Mouse (Mus musculus) thymus, postnatal 14 days (tissue): Measurements from ENCODE around the gene Vps41.
A peak's percentile ranks its signal among the peaks of the same experiment; 100 is the strongest.

Experiments used
- DNase-seq: peaks from one replicate; pipeline ENCODE4 v3.0.0; 2021

The Vps41 gene

DNA sequence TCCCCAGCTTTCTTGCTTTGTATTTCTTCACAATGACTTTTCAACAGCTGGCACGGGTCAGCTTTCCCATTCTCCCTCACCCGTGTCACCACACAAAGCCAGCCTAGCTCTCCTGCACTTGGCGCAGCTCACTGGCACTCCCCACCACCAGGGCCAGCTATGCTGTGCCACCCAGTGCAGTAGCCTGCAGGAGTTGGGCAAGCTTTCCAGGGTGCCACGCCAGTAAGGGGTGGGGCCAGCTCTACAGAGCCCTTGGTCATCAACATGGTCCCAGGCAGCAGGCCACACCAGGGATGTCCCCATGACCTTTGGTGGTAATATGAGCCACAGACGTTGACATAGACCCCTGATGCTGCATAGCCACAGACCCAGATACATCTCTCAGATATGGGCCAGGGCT lies 80.5 kb downstream of the Vps41 start:
- no peak for DNase-seq

DNA sequence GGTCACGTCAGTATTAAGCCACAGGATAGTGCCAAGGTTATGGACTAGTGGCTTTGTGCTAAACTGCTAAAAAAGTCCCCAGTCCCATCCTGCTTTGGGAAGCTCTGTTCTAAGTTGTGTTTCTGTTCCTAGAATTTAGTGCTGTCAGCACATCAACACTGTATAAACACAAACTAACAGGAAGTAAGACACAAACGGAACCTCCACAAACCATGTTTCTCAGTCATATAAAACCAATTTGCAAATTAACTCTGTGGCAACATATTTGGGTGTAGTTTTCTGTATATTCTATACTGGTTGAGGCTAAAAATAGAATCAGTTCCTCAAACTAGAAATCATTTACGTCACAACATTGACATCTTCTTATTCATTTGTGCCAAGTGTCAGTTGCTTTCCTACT lies 83.3 kb downstream of the Vps41 start:
- no peak for DNase-seq

DNA sequence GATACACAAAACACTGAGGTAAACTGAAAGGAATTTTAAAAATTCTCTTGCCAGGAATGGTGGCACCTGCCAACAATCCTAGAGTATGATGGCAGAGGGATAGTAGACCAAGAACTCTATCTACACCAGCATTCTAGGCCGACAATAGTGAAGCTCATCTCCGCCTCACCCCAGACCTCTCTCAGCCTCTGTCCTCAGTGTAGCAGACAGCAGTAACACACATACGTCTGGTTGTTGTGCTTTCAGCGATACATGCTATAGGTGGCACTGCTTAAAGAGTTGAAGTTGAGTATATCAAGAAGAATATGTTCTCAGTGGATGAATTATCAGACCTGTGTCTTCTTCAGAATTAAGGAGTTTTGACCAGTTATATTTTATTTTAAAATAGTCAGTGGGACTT lies 92.4 kb downstream of the Vps41 start:
- DNase-seq, result no peak

DNA sequence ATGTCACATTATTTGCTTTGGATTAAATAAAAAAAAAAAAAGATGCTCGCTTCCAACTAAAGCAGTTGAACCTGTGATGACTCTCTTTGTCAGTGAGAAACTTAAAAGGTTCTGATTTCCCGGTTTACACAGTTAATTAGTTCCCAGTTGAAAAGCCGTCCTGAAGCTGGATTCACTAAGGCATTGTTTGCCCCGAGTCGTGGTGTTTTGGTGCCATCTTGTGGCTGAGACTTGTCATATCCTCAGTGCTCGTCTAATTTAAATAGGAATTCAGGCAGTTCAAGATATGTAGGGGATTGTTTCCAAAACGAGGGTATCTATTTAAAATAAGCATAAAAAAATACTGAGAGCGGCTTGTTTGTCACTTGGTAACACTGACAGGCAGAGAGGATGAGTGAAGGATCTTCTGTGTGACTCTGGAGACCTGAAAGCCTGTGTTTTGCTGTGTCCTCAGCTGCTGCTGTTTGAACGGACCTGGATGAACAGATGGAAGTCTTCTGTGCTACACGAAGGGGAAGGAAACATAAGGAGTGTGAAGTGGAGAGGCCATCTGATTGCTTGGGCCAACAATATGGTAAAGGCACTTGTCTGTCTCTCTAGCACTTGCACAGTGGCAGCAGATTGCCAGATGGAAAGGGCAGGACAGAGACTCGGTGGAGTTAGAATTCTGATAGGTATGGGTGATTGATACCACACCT lies 93.0 kb downstream of the Vps41 start:
- DNase-seq, result peak; percentile 51

DNA sequence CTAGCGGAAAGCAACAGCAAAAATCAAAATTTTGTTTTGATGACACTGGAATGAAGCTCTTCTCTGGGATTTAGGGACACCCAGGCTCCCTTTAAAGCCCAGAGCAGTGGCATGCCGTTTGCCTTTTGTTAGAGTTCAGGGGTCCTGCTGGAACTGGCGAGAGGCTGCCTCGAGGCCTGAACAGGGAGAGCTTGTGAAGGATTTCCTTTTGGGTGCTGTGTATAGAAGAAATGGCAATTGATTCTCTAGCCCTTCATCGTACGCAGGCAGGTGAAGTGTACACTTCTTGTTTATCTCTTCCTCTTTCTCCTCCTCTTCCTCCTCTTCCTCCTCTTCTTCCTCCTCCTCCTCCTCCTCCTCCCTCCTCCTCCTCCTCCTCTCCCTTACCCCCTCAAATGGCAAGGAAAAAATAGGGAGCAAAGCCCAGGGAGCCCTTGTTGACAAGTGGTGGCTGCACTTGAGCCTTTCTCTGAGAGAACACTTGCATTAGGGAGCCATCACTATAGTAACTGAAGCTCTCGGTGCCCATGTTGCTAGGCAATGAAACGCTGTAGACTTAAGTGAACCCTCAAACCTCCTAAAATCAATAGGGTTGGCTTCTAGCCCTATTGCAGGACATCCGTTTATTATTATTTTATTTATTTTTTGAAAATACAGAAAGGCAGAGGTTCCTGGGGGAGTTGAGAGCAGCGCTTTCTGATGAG lies 107.5 kb downstream of the Vps41 start:
- no peak for DNase-seq

DNA sequence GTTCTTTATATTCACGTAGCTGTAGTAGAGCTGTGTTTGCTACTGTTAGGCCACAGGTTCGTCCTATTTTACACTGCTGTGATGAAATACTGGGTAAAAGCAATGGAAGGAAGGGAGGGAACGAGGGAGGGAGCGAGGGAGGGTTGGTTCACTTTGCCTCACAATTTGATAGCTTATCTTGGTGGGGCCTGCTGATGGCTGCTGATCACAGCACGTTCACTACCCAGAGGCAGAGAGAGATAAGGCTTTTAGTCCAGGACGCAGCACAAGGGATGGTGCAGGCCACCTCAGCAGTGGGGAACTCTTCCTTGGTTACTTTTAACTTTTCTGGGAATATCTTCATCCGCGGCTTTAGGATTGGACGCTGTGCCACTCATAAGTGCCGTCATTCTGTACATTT lies 109.9 kb downstream of the Vps41 start:
- no peak for DNase-seq

DNA sequence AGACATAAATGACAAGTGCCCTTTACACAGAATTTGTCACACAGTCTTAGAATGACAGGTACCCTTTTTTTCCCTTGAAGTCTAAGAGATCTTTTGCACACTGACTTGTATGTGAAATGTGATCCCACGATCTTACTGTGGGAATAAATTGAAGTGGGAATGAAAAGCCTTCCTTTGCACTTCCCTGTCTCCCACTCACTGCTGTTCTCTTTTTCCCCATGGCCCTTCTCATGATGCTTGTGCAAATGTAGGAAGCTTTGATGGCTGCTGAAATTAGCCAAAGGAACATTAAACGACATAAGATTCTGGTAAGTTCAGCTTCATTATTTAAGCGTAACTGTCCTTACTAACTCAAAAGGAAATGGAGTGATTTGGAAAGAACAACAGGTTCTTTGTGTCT lies 113.4 kb downstream of the Vps41 start:
- no peak for DNase-seq

DNA sequence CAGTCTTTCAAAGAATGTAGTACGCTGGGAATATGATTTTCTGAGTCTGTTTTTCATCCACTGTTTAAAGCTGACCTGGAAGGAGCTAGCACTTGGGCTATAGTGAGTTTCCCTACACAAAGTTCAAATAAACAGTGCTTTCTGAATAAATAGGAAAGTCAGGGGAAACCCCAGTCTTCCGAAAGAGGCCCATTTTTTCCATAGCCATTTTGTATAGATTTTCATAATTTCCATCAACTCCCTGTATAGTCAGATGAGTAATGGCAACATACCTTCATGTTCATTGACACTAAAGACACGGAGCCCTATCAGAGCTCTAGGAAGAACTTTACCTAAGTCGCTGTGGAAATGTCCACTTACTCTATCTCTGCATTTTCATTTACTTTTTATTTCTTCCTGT lies 122.1 kb downstream of the Vps41 start:
- no peak for DNase-seq

DNA sequence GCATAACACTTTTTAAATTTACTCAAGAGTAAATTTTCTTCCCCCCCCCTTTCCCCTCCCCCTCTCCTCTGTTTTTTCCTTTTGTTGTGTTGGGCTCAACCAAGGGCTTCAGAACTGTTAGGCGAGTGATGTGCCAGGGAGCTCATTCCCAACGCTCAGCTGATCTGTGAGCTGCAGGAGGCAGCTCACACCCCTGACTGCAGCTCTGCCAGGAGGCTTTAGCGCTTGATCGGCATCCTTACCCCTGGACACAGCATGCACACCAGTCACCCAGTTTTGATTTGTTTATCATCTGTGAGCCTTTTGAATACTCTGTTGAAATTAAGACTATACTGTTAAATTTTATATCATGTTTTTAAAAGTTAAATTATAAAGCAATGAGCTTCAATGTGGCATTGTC lies 123.3 kb downstream of the Vps41 start:
- DNase-seq, result no peak

DNA sequence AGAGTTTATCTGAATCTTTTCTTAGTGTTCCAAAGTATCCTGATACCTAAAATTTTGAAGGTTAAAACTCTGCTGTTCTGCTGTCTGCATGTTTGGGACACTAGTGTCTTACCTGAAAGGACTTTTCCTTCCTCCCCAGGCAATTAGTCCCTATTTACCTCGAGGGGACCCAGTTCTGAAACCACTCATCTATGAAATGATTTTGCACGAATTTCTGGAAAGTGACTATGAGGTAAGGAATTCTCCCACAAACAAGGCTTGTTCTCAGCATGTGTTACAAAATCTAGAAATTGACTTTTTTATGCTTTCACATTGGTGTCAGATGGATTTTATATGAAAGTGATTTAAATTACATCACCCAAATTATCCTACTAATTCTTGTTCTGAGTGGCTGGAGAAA lies 123.9 kb downstream of the Vps41 start:
- no peak for DNase-seq

DNA sequence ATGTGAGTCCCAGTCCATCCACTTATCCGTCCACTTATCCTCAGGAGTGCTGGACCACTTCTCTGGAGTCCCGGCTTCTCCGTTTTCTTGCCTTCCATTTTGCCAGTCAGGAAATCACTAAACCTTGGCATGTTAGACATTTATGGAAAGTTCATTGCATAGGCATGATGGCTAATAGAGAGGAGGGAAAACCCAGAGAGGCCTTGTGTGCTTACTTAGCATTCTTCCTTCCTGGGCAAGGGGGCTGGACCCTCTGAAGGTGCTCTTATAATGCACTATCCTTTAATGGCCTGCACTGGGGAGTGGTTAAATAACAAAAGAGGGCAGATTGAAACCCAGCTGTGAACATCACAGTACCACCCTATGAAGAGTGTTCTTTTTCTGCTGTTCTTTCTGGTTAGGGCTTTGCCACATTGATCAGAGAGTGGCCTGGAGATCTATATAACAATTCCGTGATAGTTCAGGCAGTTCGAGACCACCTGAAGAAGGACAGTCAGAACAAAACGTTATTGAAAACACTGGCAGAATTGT lies 124.7 kb downstream of the Vps41 start:
- DNase-seq, result no peak

DNA sequence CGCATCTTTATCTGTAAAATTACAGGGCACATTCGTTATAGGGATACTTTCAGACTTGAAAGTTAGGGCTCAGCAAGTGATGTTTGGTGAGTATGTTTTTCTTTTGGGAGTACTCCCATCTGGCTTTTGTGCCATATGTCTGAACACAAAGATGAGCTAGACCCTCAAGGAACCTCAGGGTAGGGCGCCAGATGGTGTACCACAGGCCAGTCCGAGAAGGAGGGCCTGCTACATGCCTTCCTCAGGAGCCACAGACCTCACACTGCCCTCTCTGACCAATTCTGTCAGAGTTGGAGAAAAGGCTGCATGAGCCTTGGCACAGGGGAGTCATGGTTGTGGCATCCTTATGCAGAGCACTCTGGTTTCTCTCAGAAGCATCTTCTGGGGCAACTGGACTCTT lies 125.5 kb downstream of the Vps41 start:
- DNase-seq, result no peak

DNA sequence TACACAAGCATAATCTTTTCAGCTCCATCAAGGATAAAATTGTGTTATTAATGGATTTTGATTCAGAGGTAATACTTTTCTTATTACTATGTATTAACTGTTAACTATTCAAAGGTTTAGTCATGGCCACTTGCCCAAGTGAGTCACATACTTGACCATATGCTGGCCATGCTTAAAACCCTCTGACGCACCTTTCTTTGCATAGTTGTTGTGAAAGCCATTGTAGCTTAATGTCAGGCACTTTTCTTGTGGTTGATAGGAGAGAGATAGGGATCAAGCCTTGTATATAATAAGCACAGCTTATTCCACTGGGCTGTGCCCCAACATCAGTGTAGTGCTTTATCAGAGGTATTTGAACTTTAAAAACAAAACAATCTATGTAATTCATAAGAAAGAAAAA lies 126.5 kb downstream of the Vps41 start:
- no peak for DNase-seq

DNA sequence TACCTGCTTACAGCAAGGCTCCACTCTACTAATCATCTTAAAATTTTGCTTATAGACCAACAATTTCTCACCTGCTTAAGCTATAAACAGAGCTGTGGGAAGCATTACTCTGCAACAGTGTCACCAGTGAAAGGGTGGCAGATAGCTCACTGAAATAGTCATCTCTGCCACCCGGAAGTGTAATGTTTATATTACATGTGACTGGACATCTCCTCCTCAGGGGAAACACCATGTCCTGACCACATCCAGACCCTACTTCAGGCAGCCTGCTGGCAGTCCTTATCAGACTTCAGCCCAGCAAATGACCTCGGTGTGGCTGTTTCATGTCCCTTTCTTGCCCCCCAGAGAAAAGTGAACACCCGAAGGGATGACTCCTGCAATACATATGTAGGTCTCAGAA lies 130.3 kb downstream of the Vps41 start:
- no peak for DNase-seq

DNA sequence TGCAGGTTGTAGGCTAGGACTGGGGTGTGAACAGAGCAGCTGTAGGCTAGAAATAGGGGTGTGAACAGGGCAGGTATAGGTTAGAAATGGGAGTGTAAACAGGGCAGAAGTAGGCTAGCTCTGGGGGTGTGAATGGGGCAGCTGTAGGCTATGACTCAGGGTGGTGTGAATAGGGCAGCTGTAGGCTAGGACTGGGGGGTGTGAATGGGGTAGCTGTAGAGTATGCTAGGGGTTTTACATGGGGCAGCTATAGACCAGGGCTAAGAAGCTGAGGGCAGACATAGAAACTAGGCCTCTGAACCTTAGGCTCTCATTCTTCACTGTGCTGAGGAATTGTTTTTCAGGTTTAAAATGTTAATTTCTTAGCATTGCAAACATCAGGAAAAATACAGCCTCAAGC lies 132.5 kb downstream of the Vps41 start:
- DNase-seq, result no peak

DNA sequence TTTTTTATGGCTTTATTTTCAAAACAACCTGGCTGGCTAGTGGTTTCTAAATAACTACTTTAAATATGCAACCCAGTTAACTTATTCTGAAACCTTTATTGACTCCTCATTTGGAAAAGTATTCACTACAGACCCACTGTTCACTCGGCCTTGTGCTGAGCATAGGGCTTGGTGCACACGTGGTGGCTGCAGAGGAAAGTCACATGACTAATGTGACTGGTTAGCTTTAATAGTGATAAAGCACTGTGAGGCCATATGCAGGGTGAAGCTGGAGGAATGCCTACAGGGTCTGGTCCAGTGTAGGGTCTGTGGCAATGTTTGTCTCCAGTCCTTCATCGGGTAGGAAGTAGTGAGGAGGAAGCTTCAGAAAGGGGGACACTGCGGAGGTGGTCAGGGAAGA lies 134.1 kb downstream of the Vps41 start:
- no peak for DNase-seq

DNA sequence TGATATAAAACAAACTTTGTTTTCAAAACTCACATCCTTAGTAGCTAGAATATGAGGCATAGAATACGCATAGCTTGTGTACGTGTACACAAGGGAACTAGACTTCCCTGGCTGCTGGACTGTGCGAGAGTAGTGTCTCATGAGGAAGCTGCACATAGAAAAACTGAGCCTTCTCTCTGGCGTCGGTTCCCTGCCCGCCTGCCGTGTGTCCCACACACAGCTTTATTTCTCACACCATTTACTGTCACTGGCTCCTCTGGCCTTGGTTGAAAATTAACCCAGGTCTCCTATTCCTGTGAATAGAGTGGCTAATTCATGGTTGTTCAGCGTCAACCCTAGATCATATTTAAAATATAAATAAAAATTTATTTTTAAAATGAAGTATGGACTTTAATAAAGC lies 135.6 kb downstream of the Vps41 start:
- no peak for DNase-seq

DNA sequence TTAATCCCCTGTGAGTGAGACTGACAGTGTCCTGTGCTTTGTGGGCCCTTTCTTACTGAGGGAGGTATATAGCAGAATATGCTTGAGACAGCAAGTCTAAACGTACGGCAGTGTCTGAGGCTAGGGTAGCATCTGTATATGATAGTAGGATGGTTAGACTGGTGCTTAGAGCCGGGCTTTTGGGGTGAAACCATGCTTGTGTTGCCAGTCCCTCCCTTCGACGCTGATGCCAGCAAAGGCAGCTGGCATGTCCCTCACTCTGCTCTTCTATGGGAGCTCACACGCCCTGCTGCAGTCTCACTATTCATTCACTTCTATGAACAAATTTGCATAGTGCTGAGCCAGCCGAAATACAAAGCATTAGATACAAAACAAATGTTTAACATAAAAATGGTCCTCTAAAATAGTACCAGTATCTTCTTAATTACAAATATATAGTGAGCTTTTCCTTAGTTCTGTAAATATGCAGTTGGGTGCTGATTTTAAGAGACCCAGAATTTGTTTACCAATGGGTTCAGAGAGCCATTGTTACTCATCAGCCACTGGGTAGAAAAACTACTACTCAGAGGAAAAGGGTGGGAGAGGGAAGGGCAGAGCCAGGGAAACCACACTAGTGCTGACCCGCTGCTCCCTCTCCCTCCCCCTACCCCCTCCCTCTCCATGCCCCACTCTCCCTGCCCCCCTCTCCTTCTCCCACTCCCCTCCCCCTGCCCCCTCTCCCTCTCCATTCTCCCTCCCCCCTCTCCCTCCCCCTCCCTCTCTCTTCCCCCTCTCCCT lies 139.1 kb downstream of the Vps41 start:
- DNase-seq, result no peak

DNA sequence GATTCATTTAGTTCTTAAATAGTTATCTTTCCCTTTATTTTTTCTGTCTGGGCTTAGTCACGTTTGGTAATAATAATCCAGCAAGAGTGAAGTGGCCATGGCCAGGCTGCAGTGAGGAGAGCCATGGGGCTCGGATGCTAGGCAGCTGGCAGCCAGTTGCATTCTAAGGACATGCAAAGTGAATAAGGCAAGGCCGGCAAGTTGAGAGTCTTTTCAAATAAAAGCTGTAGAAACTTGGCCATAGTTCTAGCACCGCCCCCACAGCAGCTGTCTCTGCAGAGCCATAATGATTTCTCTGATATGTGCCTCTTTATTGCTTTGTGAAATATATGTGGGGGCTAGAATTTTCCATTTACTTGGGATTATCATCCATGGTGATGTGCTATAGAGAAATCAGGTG lies 141.1 kb downstream of the Vps41 start:
- DNase-seq, result no peak

DNA sequence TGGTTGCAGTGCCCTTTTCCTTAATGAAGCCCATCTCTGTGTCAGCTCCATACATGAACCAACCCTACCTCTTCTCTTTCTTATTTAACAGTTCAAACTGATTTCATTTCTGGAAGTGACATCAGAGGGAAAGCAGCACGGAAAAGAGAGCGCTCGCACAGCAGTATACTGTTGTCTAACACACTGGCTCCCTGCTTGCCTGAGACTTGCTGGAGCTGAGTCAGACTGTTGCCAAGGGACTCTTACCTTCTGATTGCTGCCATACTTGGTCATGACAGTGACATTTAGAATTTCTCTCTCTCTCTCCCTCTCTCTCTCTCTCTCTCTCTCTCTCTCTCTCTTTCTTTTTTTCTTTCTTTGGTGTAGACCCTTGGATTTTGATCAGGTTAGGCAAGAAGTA lies 142.3 kb downstream of the Vps41 start:
- no peak for DNase-seq

DNA sequence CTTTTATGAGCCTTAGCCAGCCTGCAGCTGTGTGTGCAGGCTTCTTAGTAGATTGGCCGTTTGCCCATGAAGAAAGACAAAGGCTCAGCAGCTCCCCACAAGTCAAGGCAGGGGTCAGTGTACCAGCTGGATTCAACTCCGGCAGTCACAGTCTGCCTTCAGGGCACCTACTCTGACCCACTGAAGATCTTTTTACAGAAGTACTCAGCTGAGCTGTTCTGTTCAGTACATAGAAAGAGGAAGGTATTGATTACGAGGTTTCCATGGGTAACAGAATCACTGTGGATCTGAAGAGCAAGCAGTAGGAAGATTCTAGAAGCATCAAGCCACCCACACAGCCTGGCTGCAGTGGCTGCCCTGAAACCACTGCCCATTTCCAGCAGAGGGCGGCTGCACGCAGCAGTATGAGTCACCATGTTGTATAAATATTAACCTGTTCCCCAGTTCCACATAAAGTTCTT lies 151.0 kb downstream of the Vps41 start:
- DNase-seq, result no peak

DNA sequence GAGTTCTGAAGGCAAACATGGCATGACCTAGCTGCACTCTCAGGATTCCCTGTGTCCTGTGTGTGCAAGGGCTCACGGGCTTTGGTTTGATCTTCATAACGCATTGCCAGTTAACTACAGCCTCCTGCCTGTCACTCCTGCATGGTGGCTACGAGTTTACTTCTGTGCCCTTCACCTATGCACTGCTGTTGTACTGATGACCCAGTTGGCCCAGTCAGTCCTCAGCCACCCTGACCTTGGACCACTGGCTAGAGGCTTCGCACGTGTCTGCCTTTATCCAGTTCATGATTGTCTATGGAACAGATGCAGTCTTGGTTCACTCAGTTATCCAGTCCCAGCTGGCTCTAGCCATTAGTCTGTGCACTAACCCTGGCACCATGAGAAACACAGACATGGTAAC lies 151.7 kb downstream of the Vps41 start:
- no peak for DNase-seq

DNA sequence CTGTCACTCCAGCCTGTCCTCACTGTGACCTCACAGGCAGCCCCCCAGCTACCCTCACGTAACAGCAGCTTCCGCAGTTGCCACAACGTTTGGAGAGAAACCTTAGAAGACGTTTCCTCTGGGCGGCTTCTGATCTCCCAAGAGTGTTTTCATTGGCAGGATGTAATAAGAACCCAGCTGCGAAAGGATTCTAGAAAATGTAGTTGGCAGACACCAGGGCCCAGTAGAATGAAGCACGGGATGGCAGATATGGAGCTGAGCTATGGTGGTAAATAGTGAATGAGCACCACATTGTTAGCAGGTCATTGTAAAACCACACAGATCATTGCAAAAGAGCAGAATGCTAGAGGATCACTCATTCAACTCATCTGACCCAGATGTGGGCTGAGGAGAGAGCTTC lies 158.2 kb downstream of the Vps41 start:
- no peak for DNase-seq

DNA sequence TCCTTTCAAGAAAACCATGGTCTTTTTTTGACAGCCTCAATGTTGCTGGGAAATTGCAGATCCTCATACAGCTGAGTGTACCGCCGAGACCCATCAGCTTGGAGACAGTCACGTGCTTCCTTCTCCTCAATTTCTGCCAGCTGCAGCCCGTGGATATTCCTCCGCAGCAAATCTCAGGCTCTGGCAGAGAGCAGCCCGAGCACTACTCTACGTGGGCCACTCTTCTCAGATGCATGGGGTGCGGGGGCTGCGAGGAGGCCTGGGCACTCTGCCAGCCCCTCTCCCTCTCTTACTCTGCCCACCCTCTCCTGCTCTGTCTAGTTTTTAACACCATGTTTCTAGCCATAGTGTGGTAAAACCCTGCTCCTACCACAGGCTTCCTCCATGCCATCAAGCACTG lies 175.8 kb downstream of the Vps41 start:
- no peak for DNase-seq
